Mouse (Mus musculus) embryonic facial prominence, embryonic 11.5 days (tissue): ENCODE measurements around the gene Slc25a47. TPM values are rescaled to one million over a fixed set of nuclear protein-coding genes. Genes with fewer than 3 reads are reported as not detected.
A peak's percentile ranks its signal among the peaks of the same experiment; 100 is the strongest.

Source experiments
- ATAC-seq: fragments of 200-750 bp; cut with Nextera tagmentation; replicated peaks from 2 replicates; pipeline ENCODE4 v1.8.0; 2017; ENCODE audit warnings: low read depth; ENCODE audit not compliant: insufficient number of reproducible peaks, low FRiP score, low TSS enrichment
- DNase-seq: peaks from one replicate; pipeline ENCODE4 v3.0.0-alpha.2; 2015; ENCODE audit warnings: low spot score
- H3K27ac ChIP-seq: fragments of 300-500 bp; sonication (generic); replicated peaks from 2 replicates; pipeline ENCODE4 v1.5.1; 2014; ENCODE audit warnings: mild to moderate bottlenecking, low read depth, low read length, control low read depth
- H3K27me3 ChIP-seq: fragments of 300-500 bp; sonication (generic); 2 replicates; pipeline ENCODE4 v1.6.1; 2014; ENCODE audit warnings: mild to moderate bottlenecking, low read length, moderate library complexity, mixed read lengths; ENCODE audit not compliant: control insufficient read depth, insufficient read depth
- H3K36me3 ChIP-seq: fragments of 300-500 bp; sonication (generic); replicated peaks from 2 replicates; pipeline ENCODE4 v1.6.1; 2014; ENCODE audit warnings: low read depth, mild to moderate bottlenecking, low read length, moderate library complexity, mixed read lengths; ENCODE audit not compliant: control insufficient read depth, insufficient read depth
- H3K4me1 ChIP-seq: fragments of 300-500 bp; sonication (generic); 2 replicates; pipeline ENCODE4 v1.6.1; 2014; ENCODE audit warnings: low read length, mixed read lengths; ENCODE audit not compliant: control insufficient read depth, insufficient read depth
- H3K4me2 ChIP-seq: fragments of 300-500 bp; sonication (generic); 2 replicates; pipeline ENCODE4 v1.6.1; 2014; ENCODE audit warnings: low read depth, mild to moderate bottlenecking, control low read depth, low read length, moderate library complexity
- H3K4me3 ChIP-seq: fragments of 300-500 bp; sonication (generic); 2 replicates; pipeline ENCODE4 v1.5.1; 2014; ENCODE audit warnings: low read depth, low read length, control low read depth
- H3K9ac ChIP-seq: fragments of 300-500 bp; sonication (generic); replicated peaks from 2 replicates; pipeline ENCODE4 v1.6.1; 2014; ENCODE audit warnings: mild to moderate bottlenecking, control low read depth, low read length
- H3K9me3 ChIP-seq: fragments of 300-500 bp; sonication (generic); replicated peaks from 2 replicates; pipeline ENCODE4 v1.6.1; 2016; ENCODE audit warnings: mild to moderate bottlenecking, low read length, inconsistent platforms, mixed read lengths; ENCODE audit not compliant: control insufficient read depth
- WGBS: fragments of 180-500 bp; shearing (Covaris S2); extraction: QIAGEN DNeasy Blood & Tissue Kit; methylation state at CpG from one replicate; pipeline ENCODE4 v1.1.7; 2014; 5-methylcytosine and 5-hydroxymethylcytosine counted together
- polyA plus RNA-seq: library from polyadenylated mRNA; unstranded; fragments of >200 nt; fragmentation: Nextera tagmentation; extraction: Ambion mirVana; gene quantifications from 2 replicates; pipeline ENCODE4 v1.2.1, GENCODE M21; 2014

Gene Slc25a47
- polyA plus RNA-seq, 1 experiment from 2014 or later: 11.8 TPM

GRCm38 (mm10) chr12:108892989-108893714 is 57.3 kb downstream of the Slc25a47 start, which contains the start of gene Wdr25:
TSS of gene Wdr25 (plus strand) at chr12:108893631.
- Histone ChIP-seq H3K27ac (no peak within 1 kb of the TSS), H3K9me3 (no peaks in the 10 kb centered on the region), H3K36me3 (no peaks in the 10 kb centered on the region; the same call in 1 of the 2 replicates), H3K4me1 (no peaks in the 10 kb centered on the region), H3K4me2 (peak within 1 kb of the TSS; percentile 77), H3K9ac (peak within 1 kb of the TSS; percentile 80), H3K4me3 (peak within 1 kb of the TSS; percentile 79), H3K27me3 (no peaks in the 10 kb centered on the region)
- DNase-seq (no peak), ATAC-seq (no peak)
- 21% methylated on average over 12 of the region's 12 CpGs for WGBS

DNA sequence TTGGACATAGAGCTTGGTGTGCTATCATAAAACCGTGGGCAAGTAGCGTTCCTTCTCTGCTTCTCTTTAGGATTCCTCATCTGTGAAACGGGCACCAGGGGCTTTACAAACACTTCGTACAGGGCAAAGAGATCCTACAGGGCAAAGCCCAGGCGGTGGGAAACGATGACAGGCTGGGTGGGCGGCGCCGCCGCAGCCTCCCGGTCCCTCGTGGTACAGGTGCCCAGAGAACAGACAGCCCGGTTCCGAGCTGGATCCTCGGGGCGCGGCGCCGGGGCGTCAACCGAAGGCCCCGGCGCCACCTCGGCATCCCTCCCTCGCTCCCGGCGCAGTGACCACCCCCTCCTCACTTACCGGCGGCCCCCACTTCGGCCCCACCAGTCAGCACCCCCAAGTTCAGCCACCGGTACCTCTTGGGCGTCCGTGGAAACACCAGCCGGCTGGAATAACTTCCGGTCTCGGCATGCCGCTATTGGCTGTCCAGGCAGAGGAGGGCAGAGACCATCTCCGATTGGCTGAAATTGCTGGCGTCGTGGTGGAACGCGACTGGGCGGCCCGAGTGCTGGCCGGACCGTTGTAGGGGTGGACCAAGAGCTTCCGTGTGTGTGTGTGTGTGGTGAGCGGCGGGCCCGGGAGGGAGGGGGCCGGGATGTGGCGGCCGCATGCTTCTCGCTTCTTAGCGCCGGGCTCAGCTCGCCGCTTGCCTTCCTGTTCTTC is 58.0 kb downstream of the Slc25a47 start, which contains the start of gene Wars:
Gene Wars, minus strand, starts transcription at position 460 of the 717 bp plus-strand sequence.
- ATAC-seq (peak; percentile 99), DNase-seq (peak; percentile 96)
- Histone ChIP-seq H3K9me3 (no peaks in the 10 kb centered on the region), H3K9ac (peak within 1 kb of the TSS; percentile 80), H3K4me2 (peak within 1 kb of the TSS; percentile 77), H3K27me3 (no peaks in the 10 kb centered on the region), H3K4me1 (no peaks in the 10 kb centered on the region), H3K36me3 (no peaks in the 10 kb centered on the region; the same call in 1 of the 2 replicates), H3K4me3 (peak within 1 kb of the TSS; percentile 79), H3K27ac (no peak within 1 kb of the TSS)
- WGBS: under 1% methylated on average over 56 of the region's 58 CpGs

GRCm38 (mm10) chr12:108894432-108894816 is 58.6 kb downstream of the Slc25a47 start:
- Histone ChIP-seq H3K4me3 (peak overlapping the region; percentile 79), H3K9ac (peak overlapping the region; percentile 80), H3K4me2 (peak overlapping the region; percentile 77), H3K36me3 (no peaks in the 10 kb centered on the region; the same call in 1 of the 2 replicates), H3K27ac (no peak overlapping the region), H3K27me3 (no peaks in the 10 kb centered on the region), H3K9me3 (no peaks in the 10 kb centered on the region), H3K4me1 (no peaks in the 10 kb centered on the region)
- DNase-seq (no peak), ATAC-seq (peak; percentile 26; the same call in 1 of the 2 replicates)
- WGBS: 3% methylated on average over 7 of the region's 7 CpGs

- Histone ChIP-seq H3K27me3 (no peaks in the 10 kb centered on the region), H3K9me3 (no peaks in the 10 kb centered on the region), H3K36me3 (no peaks in the 10 kb centered on the region), H3K27ac (no peak overlapping the region), H3K4me3 (no peak overlapping the region), H3K9ac (no peak overlapping the region), H3K4me1 (no peaks in the 10 kb centered on the region), H3K4me2 (no peak overlapping the region)
- ATAC-seq (no peak), DNase-seq (no peak)
- 74% methylated on average over 3 of the region's 3 CpGs for WGBS
Observed at GRCm38 (mm10) chr12:108896006-108896405, 60.2 kb downstream of the Slc25a47 start.

GRCm38 (mm10) chr12:108901346-108901745 is 65.5 kb downstream of the Slc25a47 start:
- H3K36me3 ChIP-seq: no peaks in the 10 kb centered on the region
- DNase-seq: no peak
- no peaks in the 10 kb centered on the region for H3K27me3 ChIP-seq
- ATAC-seq: no peak
- H3K27ac ChIP-seq: no peak overlapping the region
- H3K4me2 ChIP-seq: no peak overlapping the region
- no peaks in the 10 kb centered on the region for H3K9me3 ChIP-seq
- H3K9ac ChIP-seq: no peak overlapping the region
- WGBS: 85% methylated on average over 5 of the region's 5 CpGs
- no peaks in the 10 kb centered on the region for H3K4me1 ChIP-seq
- H3K4me3 ChIP-seq: no peak overlapping the region

DNA sequence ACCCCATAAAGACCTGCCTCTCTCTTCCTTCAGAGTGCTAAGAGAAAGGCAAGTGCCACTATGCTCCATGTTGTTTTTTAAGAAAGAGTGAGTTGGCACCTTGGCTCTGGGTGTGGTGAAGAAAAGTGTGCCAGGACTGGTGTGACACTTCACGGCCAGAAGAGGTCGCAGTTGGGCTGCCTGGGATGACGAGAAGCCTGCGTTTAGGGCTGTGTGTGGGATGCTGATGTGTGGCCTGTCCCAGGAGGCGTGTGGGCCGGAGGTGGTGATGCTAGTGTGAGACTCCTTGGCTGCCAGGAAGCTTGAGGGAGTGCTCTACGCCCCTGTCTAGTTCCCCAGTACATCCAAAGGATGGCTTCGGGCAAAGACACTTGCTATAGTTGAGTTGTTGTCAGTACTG is 67.1 kb downstream of the Slc25a47 start:
- DNase-seq: peak; percentile 65
- Histone ChIP-seq H3K4me2 (no peak overlapping the region), H3K4me1 (no peaks in the 10 kb centered on the region), H3K9ac (no peak overlapping the region), H3K9me3 (no peaks in the 10 kb centered on the region), H3K36me3 (no peaks in the 10 kb centered on the region), H3K4me3 (no peak overlapping the region), H3K27me3 (no peaks in the 10 kb centered on the region), H3K27ac (no peak overlapping the region)
- peak; percentile 34; the same call in 1 of the 2 replicates for ATAC-seq
- 17% methylated on average over 8 of the region's 8 CpGs for WGBS

GRCm38 (mm10) chr12:108903600-108904275 is 67.9 kb downstream of the Slc25a47 start:
- Histone ChIP-seq H3K36me3 (no peaks in the 10 kb centered on the region), H3K9ac (no peak overlapping the region), H3K27ac (no peak overlapping the region), H3K4me1 (no peaks in the 10 kb centered on the region), H3K27me3 (no peaks in the 10 kb centered on the region), H3K9me3 (no peaks in the 10 kb centered on the region), H3K4me3 (no peak overlapping the region), H3K4me2 (no peak overlapping the region)
- no peak; the same call in 1 of the 2 replicates for ATAC-seq
- WGBS: 81% methylated on average over 8 of the region's 8 CpGs
- peak; percentile 80 for DNase-seq
